Mouse (Mus musculus): ENCODE data around the gene H6pd. TPM values are rescaled to one million over a fixed set of nuclear protein-coding genes. Genes with fewer than 3 reads are reported as not detected.

The H6pd gene
- polyA plus RNA-seq, 1 experiment from 2014 or later = 10.2 TPM

GRCm38 (mm10) chr4:149968526-149968925 is 40.3 kb downstream of the H6pd start:
- Histone ChIP-seq H3K9me3 (replicated peaks) (no peaks in the 10 kb centered on the region), H3K36me3 (no peaks in the 10 kb centered on the region), H3K27me3 (no peaks in the 10 kb centered on the region; the same call in 1 of the 2 replicates), H3K4me1 (replicated peaks) (peaks cover 23% of the 10 kb centered on the region), H3K4me2 (no peak overlapping the region), H3K4me3 (no peak overlapping the region), H3K9ac (no peak overlapping the region), H3K27ac (no peak overlapping the region)
- 44% methylated on average over 6 of the region's 6 CpGs for WGBS
- ATAC-seq (replicated peaks; ENCODE audit: insufficient number of reproducible peaks, insufficient read depth, low FRiP score, low read depth) = no peak

GRCm38 (mm10) chr4:149966963-149967362 is 41.9 kb downstream of the H6pd start:
- H3K27ac ChIP-seq = no peak overlapping the region
- no peak overlapping the region for H3K4me3 ChIP-seq
- no peak overlapping the region for H3K4me2 ChIP-seq
- H3K9ac ChIP-seq = no peak overlapping the region
- WGBS = 84% methylated on average over 9 of the region's 9 CpGs
- peaks cover 23% of the 10 kb centered on the region for H3K4me1 ChIP-seq (replicated peaks)
- H3K36me3 ChIP-seq = no peaks in the 10 kb centered on the region
- no peaks in the 10 kb centered on the region for H3K9me3 ChIP-seq (replicated peaks)
- no peaks in the 10 kb centered on the region; the same call in 1 of the 2 replicates for H3K27me3 ChIP-seq
- ATAC-seq (replicated peaks; ENCODE audit: insufficient number of reproducible peaks, insufficient read depth, low FRiP score, low read depth) = no peak

DNA sequence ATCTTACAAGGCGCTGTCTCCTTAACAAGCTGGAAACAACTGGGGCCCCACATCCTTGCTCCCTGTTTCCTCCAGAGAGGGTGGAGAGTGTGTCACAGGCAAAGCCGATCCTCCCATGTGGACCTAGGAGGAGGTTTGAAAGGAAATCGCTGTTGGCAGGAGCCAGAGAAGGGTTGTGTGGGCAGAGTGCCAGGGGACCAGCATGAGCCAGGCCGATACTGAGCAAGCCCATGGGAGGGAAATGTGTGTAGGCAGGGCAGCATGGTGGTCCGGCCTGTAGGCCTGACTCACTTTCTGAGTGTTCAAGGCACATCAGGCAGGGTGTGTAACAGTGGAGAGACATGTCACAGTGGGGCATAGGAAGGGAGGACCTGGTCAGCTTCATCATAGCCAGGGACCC is 42.6 kb downstream of the H6pd start:
- 32% methylated on average over 5 of the region's 5 CpGs for WGBS
- H3K27ac ChIP-seq = no peak overlapping the region
- no peaks in the 10 kb centered on the region for H3K9me3 ChIP-seq (replicated peaks)
- no peak overlapping the region for H3K9ac ChIP-seq
- no peaks in the 10 kb centered on the region for H3K36me3 ChIP-seq
- peaks cover 21% of the 10 kb centered on the region for H3K4me1 ChIP-seq (replicated peaks)
- ATAC-seq (replicated peaks; ENCODE audit: insufficient number of reproducible peaks, insufficient read depth, low FRiP score, low read depth) = peak; percentile 34; the same call in 1 of the 2 replicates
- H3K4me3 ChIP-seq = no peak overlapping the region
- no peaks in the 10 kb centered on the region; the same call in 1 of the 2 replicates for H3K27me3 ChIP-seq
- H3K4me2 ChIP-seq = no peak overlapping the region

GRCm38 (mm10) chr4:149965672-149966071 is 43.2 kb downstream of the H6pd start:
- Histone ChIP-seq H3K4me1 (replicated peaks) (peaks cover 21% of the 10 kb centered on the region), H3K36me3 (no peaks in the 10 kb centered on the region), H3K27ac (no peak overlapping the region), H3K27me3 (no peaks in the 10 kb centered on the region; the same call in 1 of the 2 replicates), H3K9ac (no peak overlapping the region), H3K4me3 (no peak overlapping the region), H3K4me2 (no peak overlapping the region), H3K9me3 (replicated peaks) (no peaks in the 10 kb centered on the region)
- no peak for ATAC-seq (replicated peaks; ENCODE audit: insufficient number of reproducible peaks, insufficient read depth, low FRiP score, low read depth)
- 78% methylated on average over 6 of the region's 6 CpGs for WGBS

DNA sequence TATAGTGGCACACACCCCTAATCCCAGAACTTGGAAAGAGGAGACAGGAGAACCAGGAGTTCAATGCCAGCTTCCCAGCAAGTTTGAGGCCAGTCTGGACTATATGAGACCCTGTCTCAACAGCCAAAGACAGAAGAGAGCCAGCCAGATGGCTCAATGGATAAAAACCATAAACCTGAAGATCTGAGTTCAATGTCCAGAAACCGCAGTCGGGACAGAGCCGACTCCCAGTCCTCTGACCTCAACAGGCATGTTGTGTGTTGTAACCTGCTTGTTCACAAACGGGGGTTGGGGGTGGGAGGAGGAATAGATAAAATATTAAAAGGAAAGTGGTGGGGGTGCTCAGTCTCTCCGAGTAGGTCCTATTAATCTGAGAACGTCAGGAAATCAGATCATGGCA is 43.6 kb downstream of the H6pd start:
- peaks cover 21% of the 10 kb centered on the region for H3K4me1 ChIP-seq (replicated peaks)
- ATAC-seq (replicated peaks; ENCODE audit: insufficient number of reproducible peaks, insufficient read depth, low FRiP score, low read depth) = no peak
- H3K9me3 ChIP-seq (replicated peaks) = no peaks in the 10 kb centered on the region
- H3K9ac ChIP-seq = no peak overlapping the region
- no peak overlapping the region for H3K4me3 ChIP-seq
- H3K27me3 ChIP-seq = no peaks in the 10 kb centered on the region; the same call in 1 of the 2 replicates
- 67% methylated on average over 6 of the region's 6 CpGs for WGBS
- no peaks in the 10 kb centered on the region for H3K36me3 ChIP-seq
- H3K4me2 ChIP-seq = no peak overlapping the region
- H3K27ac ChIP-seq = no peak overlapping the region

GRCm38 (mm10) chr4:149964770-149965169 is 44.1 kb downstream of the H6pd start:
- Histone ChIP-seq H3K4me3 (no peak overlapping the region), H3K4me2 (no peak overlapping the region), H3K36me3 (no peaks in the 10 kb centered on the region), H3K27ac (no peak overlapping the region), H3K9me3 (replicated peaks) (no peaks in the 10 kb centered on the region), H3K4me1 (replicated peaks) (peaks cover 21% of the 10 kb centered on the region), H3K27me3 (no peaks in the 10 kb centered on the region; the same call in 1 of the 2 replicates), H3K9ac (no peak overlapping the region)
- no peak for ATAC-seq (replicated peaks; ENCODE audit: insufficient number of reproducible peaks, insufficient read depth, low FRiP score, low read depth)
- WGBS = 63% methylated on average over 3 of the region's 3 CpGs

GRCm38 (mm10) chr4:149964285-149964684 is 44.5 kb downstream of the H6pd start:
- Histone ChIP-seq H3K4me3 (no peak overlapping the region), H3K27ac (no peak overlapping the region), H3K4me1 (replicated peaks) (peaks cover 21% of the 10 kb centered on the region), H3K36me3 (no peaks in the 10 kb centered on the region), H3K9ac (no peak overlapping the region), H3K9me3 (replicated peaks) (no peaks in the 10 kb centered on the region), H3K4me2 (no peak overlapping the region), H3K27me3 (no peaks in the 10 kb centered on the region; the same call in 1 of the 2 replicates)
- no peak for ATAC-seq (replicated peaks; ENCODE audit: insufficient number of reproducible peaks, insufficient read depth, low FRiP score, low read depth)
- 76% methylated on average over 8 of the region's 8 CpGs for WGBS

DNA sequence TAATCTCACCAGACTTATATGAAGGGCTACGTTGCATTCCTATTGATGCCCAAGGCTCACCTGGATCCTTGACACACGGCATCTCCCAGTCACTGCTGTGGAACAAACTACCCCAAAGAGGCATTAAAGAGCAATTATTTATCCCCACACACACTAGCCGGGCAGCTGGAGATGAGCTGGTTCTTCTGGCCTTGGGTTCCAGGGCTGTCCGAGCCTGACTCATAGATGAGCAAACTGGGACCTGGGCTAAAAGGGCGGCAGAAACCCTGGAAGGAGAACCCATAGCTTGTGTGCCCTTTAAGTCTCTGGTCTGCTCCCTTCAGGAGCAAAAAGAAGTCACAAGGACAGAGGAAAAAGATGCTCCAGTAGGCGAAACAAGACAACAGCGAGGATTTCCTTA is 48.4 kb downstream of the H6pd start:
- Histone ChIP-seq H3K4me1 (replicated peaks) (peaks cover 15% of the 10 kb centered on the region), H3K27ac (no peak overlapping the region), H3K27me3 (peaks cover 16% of the 10 kb centered on the region), H3K9me3 (replicated peaks) (no peaks in the 10 kb centered on the region), H3K36me3 (no peaks in the 10 kb centered on the region), H3K4me3 (no peak overlapping the region), H3K9ac (no peak overlapping the region), H3K4me2 (no peak overlapping the region)
- ATAC-seq (replicated peaks; ENCODE audit: insufficient number of reproducible peaks, insufficient read depth, low FRiP score, low read depth) = no peak
- 85% methylated on average over 7 of the region's 7 CpGs for WGBS

- Histone ChIP-seq H3K9ac (no peak overlapping the region), H3K4me3 (no peak overlapping the region), H3K4me2 (no peak overlapping the region), H3K4me1 (replicated peaks) (peaks cover 13% of the 10 kb centered on the region), H3K27ac (no peak overlapping the region), H3K27me3 (peaks cover 16% of the 10 kb centered on the region), H3K9me3 (replicated peaks) (no peaks in the 10 kb centered on the region), H3K36me3 (no peaks in the 10 kb centered on the region)
- 45% methylated on average over 10 of the region's 10 CpGs for WGBS
- no peak for ATAC-seq (replicated peaks; ENCODE audit: insufficient number of reproducible peaks, insufficient read depth, low FRiP score, low read depth)
Observed at GRCm38 (mm10) chr4:149959816-149960215, 49.0 kb downstream of the H6pd start.

DNA sequence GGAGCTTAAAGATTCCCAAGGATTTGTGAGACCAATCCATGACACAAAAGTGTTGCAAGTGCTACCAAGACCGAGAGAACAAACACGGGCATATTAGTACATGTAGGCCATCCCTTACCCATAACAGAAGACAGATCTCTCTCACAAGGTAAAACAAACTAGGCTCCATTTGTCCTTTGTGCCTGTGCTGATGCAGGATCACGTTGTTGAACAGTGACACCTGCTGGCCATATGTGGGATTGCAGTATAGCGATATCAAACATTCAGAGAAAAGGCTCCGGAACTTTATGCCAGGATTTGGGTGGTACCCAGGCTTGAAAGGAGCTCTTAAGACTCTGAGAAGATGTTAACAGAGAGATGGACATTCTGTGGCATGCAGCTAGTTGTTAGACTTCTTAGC is 50.3 kb downstream of the H6pd start:
- no peak overlapping the region for H3K4me2 ChIP-seq
- peaks cover 17% of the 10 kb centered on the region for H3K4me1 ChIP-seq (replicated peaks)
- H3K27ac ChIP-seq = no peak overlapping the region
- ATAC-seq (replicated peaks; ENCODE audit: insufficient number of reproducible peaks, insufficient read depth, low FRiP score, low read depth) = no peak
- no peaks in the 10 kb centered on the region for H3K36me3 ChIP-seq
- H3K9ac ChIP-seq = no peak overlapping the region
- WGBS = 4% methylated on average over 5 of the region's 5 CpGs
- H3K27me3 ChIP-seq = peaks cover 16% of the 10 kb centered on the region
- no peaks in the 10 kb centered on the region for H3K9me3 ChIP-seq (replicated peaks)
- H3K4me3 ChIP-seq = no peak overlapping the region

GRCm38 (mm10) chr4:149956048-149956447 is 52.8 kb downstream of the H6pd start:
- Histone ChIP-seq H3K4me3 (peak overlapping the region; percentile 72; the same call in 1 of the 2 replicates), H3K4me1 (replicated peaks) (peaks cover 30% of the 10 kb centered on the region), H3K9me3 (replicated peaks) (no peaks in the 10 kb centered on the region), H3K9ac (no peak overlapping the region), H3K27me3 (peaks cover 20% of the 10 kb centered on the region), H3K36me3 (no peaks in the 10 kb centered on the region), H3K27ac (no peak overlapping the region), H3K4me2 (peak overlapping the region; percentile 97)
- WGBS = 28% methylated on average over 13 of the region's 13 CpGs
- ATAC-seq (replicated peaks; ENCODE audit: insufficient number of reproducible peaks, insufficient read depth, low FRiP score, low read depth) = no peak

DNA sequence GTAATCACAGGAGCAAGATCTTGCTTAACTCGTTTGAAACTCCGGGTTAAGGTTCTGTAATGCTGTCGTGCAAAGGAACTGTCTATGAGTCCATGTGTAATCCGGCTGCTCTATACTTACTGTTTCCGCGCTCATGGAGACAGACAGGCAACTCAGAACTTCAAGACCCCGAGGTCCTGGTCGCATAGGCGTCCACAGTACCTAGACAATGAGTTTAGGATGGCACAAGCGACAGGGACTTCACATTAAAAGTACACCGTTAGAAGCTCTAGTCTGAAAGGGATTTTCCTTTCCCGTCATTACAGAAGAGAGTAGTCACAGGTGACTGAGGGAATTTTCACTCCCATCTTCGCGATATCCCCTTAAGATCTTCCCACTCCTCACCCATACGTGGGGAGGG is 53.2 kb downstream of the H6pd start:
- peaks cover 32% of the 10 kb centered on the region for H3K4me1 ChIP-seq (replicated peaks)

More for the DNA sequence above, 53.2 kb downstream of the H6pd start:
- Histone ChIP-seq H3K9me3 (replicated peaks) (no peaks in the 10 kb centered on the region), H3K4me3 (peak overlapping the region; percentile 72), H3K27ac (no peak overlapping the region), H3K27me3 (peaks cover 20% of the 10 kb centered on the region), H3K4me2 (peak overlapping the region; percentile 97), H3K36me3 (no peaks in the 10 kb centered on the region), H3K9ac (peak overlapping the region; percentile 30; the same call in 1 of the 2 replicates)
- 12% methylated on average over 15 of the region's 15 CpGs for WGBS
- ATAC-seq (replicated peaks; ENCODE audit: insufficient number of reproducible peaks, insufficient read depth, low FRiP score, low read depth) = no peak

All from heart, embryonic 15.5 days (tissue).